Mouse (Mus musculus) myocyte (in vitro differentiated cells): ENCODE data around the gene Rgs13. TPM values are rescaled to one million over a fixed set of nuclear protein-coding genes. Genes with fewer than 3 reads are reported as not detected.

Experiments
- H3K27me3 ChIP-seq: one replicate; pipeline ENCODE4 v1.6.1; 2011; ENCODE audit not compliant: control insufficient read depth, insufficient read depth, insufficient read length
- H3K36me3 ChIP-seq: one replicate; pipeline ENCODE4 v1.6.1; 2011; ENCODE audit not compliant: control insufficient read depth, insufficient read depth
- H3K4me2 ChIP-seq: one replicate; pipeline ENCODE4 v1.6.1; 2011; ENCODE audit warnings: low read depth, control low read depth
- H3K4me3 ChIP-seq: one replicate; pipeline ENCODE4 v1.5.1; 2011; ENCODE audit warnings: mild to moderate bottlenecking, control low read depth, moderate library complexity
- H3K79me2 ChIP-seq: one replicate; pipeline ENCODE4 v1.6.1; 2011; ENCODE audit not compliant: control insufficient read depth, insufficient read depth
- H3ac ChIP-seq: one replicate; pipeline ENCODE4 v1.6.1; 2011; ENCODE audit not compliant: control insufficient read depth, insufficient read length
- CEBPB ChIP-seq: IDR thresholded peaks from 2 replicates; pipeline ENCODE4 v1.6.1; 2011; ENCODE audit warnings: mild to moderate bottlenecking, moderate library complexity; ENCODE audit not compliant: poor library complexity, insufficient read depth, severe bottlenecking
- E2F4 ChIP-seq: IDR thresholded peaks from one replicate; pipeline ENCODE4 v1.6.1; 2011; ENCODE audit warnings: mild to moderate bottlenecking, control low read depth, moderate library complexity; ENCODE audit not compliant: insufficient read depth
- MAX ChIP-seq: IDR thresholded peaks from one replicate; pipeline ENCODE4 v1.6.1; 2011; ENCODE audit warnings: low read depth, mild to moderate bottlenecking, control low read depth
- MYOD1 ChIP-seq, 3 experiments: IDR thresholded peaks; one replicate each; pipeline ENCODE4 v1.6.1; 2011; ENCODE audit warnings: control low read depth in 2 of 3, low read depth in 2 of 3, mild to moderate bottlenecking in 2 of 3, moderate library complexity in 1 of 3; ENCODE audit not compliant: insufficient read length in 2 of 3, control insufficient read depth in 1 of 3
- MYOG ChIP-seq, 3 experiments: IDR thresholded peaks; one replicate each; pipeline ENCODE4 v1.6.1; 2011; ENCODE audit warnings: control low read depth in 2 of 3, low read depth in 2 of 3, mild to moderate bottlenecking in 2 of 3; ENCODE audit not compliant: insufficient read length in 2 of 3, control insufficient read depth in 1 of 3, insufficient read depth in 1 of 3
- POLR2A ChIP-seq: IDR thresholded peaks from one replicate; pipeline ENCODE4 v1.6.1; 2011; ENCODE audit warnings: low read depth, mild to moderate bottlenecking, control low read depth, moderate library complexity; ENCODE audit not compliant: insufficient read length
- POLR2AphosphoS2 ChIP-seq: IDR thresholded peaks from one replicate; pipeline ENCODE4 v1.6.1; 2011; ENCODE audit warnings: low read depth, control low read depth; ENCODE audit not compliant: insufficient read length
- REST ChIP-seq: IDR thresholded peaks from one replicate; pipeline ENCODE4 v1.6.1; 2011; ENCODE audit warnings: mild to moderate bottlenecking, control low read depth, moderate library complexity; ENCODE audit not compliant: insufficient read depth, insufficient read length
- SRF ChIP-seq: IDR thresholded peaks from one replicate; pipeline ENCODE4 v1.6.1; 2011; ENCODE audit warnings: low read depth; ENCODE audit not compliant: control insufficient read depth, insufficient read length
- TCF12 ChIP-seq: IDR thresholded peaks from one replicate; pipeline ENCODE4 v1.6.1; 2011; ENCODE audit warnings: mild to moderate bottlenecking, control low read depth; ENCODE audit not compliant: poor library complexity, insufficient read depth, severe bottlenecking
- TCF3 ChIP-seq: IDR thresholded peaks from one replicate; pipeline ENCODE4 v1.6.1; 2011; ENCODE audit warnings: low read depth, control low read depth; ENCODE audit not compliant: insufficient read length
- USF1 ChIP-seq: IDR thresholded peaks from one replicate; pipeline ENCODE4 v1.6.1; 2011; ENCODE audit warnings: low read depth, mild to moderate bottlenecking, control low read depth, moderate library complexity
- polyA plus RNA-seq: library from polyadenylated mRNA; unstranded; fragments of >200 nt; fragmentation: generic; extraction: Trizol; gene quantifications from one replicate; pipeline ENCODE4 v1.2.1, GENCODE M21; 2012; ENCODE audit warnings: missing spikeins

The Rgs13 gene
- polyA plus RNA-seq, 1 experiment = not detected

DNA sequence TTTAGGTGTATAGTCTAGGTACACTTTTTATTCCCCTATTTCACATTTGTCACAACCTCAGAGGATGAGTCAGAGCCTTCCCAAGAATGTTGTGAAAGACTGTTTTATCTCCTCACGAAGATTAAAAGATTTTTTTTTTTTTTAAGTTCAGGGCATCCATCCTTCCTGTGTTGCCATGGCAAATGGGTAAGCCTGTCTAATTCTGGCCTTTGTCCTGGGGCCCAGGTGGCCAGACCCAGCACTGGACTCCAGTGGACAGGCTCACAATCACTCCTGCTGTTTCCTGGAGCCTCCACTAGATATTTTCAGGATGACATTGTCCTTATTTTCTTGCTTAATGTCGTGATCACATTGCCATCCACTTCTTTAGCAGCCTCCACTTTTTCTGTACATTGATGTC lies 57.7 kb downstream of the Rgs13 start:
- no peaks in the 10 kb centered on the region for H3K79me2 ChIP-seq
- no peak overlapping the region for H3K4me2 ChIP-seq
- no peaks in the 10 kb centered on the region for H3K27me3 ChIP-seq
- H3K36me3 ChIP-seq = no peaks in the 10 kb centered on the region
- H3K4me3 ChIP-seq = no peak overlapping the region
- TF ChIP-seq CEBPB (no peak), MYOG (IDR thresholded peaks at IDR 0.05; ENCODE audit: control insufficient read depth in 1 of 3, insufficient read depth in 1 of 3, insufficient read length in 2 of 3, low read depth in 2 of 3) (no peak), SRF (no peak)
- H3ac ChIP-seq = no peak overlapping the region

DNA sequence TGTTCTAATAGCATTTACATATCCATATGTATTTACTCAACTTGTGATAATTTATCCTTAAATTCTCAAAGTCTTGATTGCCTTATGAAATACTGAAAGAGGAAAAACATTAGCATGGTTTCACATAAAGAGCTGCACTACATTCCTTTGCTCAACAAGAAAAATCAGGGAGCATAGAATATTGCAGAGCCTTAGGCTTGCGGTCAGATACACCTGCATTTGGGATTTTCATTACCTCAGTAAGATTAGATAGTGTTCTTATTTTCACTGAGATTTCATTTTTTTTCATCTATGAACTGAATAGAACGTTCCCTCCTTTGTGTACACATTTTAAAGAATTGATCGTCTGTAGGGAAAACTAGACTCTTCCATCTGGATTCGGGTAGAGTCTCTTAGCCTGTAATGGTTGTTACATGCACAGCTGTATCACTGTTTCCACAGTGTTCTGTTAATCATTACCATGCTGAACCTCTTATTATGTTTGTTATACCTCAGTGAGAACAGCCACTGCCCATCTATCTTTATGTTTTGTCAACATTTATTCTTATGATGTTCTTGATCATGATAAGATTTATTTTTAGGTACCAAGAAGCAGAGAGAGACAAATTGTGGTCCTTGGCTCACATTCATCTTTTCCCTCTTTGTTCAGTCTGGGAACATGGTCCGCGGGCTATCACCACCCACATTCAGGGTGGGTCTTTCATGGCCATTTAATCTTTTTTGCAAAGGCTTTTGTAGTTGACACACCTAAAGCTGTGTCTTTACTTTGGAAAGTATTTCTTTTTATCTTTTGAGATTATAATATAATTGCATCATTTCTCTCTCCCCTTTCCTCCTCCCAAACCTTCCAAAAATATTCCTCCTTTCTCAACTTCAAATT lies 61.1 kb downstream of the Rgs13 start:
- TF ChIP-seq SRF = no peak
- TF ChIP-seq TCF12 = no peak
- TF ChIP-seq POLR2A = no peak
- no peak for TF ChIP-seq CEBPB
- TF ChIP-seq MYOG (IDR thresholded peaks at IDR 0.05; ENCODE audit: control insufficient read depth in 1 of 3, insufficient read depth in 1 of 3, insufficient read length in 2 of 3, low read depth in 2 of 3) = no peak
- no peak for TF ChIP-seq TCF3
- no peak for TF ChIP-seq MYOD1 (IDR thresholded peaks at IDR 0.05; ENCODE audit: control insufficient read depth in 1 of 3, insufficient read length in 2 of 3, low read depth in 2 of 3)
- TF ChIP-seq E2F4 = no peak
- no peak for TF ChIP-seq REST
- TF ChIP-seq USF1 = no peak
- TF ChIP-seq MAX = no peak
- TF ChIP-seq POLR2AphosphoS2 = no peak
- Histone ChIP-seq H3K4me2 (no peak overlapping the region), H3K27me3 (no peaks in the 10 kb centered on the region), H3K36me3 (no peaks in the 10 kb centered on the region), H3K4me3 (no peak overlapping the region), H3K79me2 (no peaks in the 10 kb centered on the region), H3ac (no peak overlapping the region)

DNA sequence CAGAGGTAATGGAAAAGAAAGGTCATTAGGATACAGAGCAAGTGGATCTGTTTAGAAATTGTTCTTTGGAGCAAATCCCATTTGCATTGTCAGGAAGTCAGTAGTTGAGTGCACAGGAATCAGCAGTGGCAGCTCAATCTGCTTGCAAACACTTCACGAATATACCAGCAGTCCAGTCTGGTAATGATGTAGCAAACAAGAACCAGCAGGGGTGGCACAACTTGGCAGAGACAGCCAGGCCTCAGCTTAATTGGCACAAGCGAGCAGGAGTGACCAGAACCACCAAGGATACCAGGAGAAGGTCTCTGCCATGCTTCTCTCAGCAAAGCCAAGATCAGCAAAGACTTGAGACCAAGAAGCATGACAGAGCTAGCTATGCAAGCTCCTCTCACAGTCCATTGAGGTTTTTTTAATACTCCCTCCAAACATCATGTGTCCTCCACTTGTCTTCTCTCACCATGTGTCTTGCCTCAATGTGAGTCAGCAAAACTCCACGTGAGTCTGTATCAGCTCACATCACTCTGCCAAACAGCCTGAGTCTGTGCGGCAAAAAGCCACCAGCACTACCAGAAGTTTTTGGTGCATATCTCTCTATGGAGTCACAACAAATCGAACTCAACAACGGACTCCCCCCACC lies 63.6 kb downstream of the Rgs13 start:
- TF ChIP-seq MYOG (IDR thresholded peaks at IDR 0.05; ENCODE audit: control insufficient read depth in 1 of 3, insufficient read depth in 1 of 3, insufficient read length in 2 of 3, low read depth in 2 of 3) (no peak), TCF12 (no peak), TCF3 (no peak), CEBPB (no peak), REST (no peak), SRF (no peak), POLR2A (no peak), MAX (no peak)
- H3K4me2 ChIP-seq = no peak overlapping the region
- H3K36me3 ChIP-seq = no peaks in the 10 kb centered on the region
- H3K4me3 ChIP-seq = no peak overlapping the region
- H3ac ChIP-seq = no peak overlapping the region
- H3K79me2 ChIP-seq = no peaks in the 10 kb centered on the region
- H3K27me3 ChIP-seq = no peaks in the 10 kb centered on the region

DNA sequence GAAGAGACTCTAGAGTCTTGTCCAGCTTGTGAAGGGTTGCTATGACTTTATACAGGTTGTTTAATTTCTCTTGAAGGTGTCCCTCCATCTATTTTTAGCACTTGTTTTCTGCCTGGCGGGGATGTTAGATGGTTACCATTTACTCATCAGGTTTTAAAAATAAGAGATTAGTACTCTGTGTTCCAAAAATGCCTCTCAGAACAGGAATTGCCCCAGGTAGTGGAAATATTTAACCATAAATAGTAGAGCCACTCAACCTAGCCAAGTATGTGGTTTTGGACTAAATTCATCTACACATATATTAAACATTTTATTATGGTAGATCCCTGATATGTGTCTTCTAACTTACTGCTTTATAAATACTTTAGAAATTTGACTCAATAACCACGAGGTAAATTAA lies 64.2 kb downstream of the Rgs13 start:
- Histone ChIP-seq H3K27me3 (no peaks in the 10 kb centered on the region), H3K4me2 (no peak overlapping the region), H3ac (no peak overlapping the region), H3K79me2 (no peaks in the 10 kb centered on the region), H3K36me3 (no peaks in the 10 kb centered on the region), H3K4me3 (no peak overlapping the region)
- TF ChIP-seq MYOG (IDR thresholded peaks at IDR 0.05; ENCODE audit: control insufficient read depth in 1 of 3, insufficient read depth in 1 of 3, insufficient read length in 2 of 3, low read depth in 2 of 3) = no peak
- no peak for TF ChIP-seq USF1
- TF ChIP-seq MAX = no peak
- TF ChIP-seq MYOD1 (IDR thresholded peaks at IDR 0.05; ENCODE audit: control insufficient read depth in 1 of 3, insufficient read length in 2 of 3, low read depth in 2 of 3) = no peak
- no peak for TF ChIP-seq TCF3
- TF ChIP-seq POLR2A = no peak
- no peak for TF ChIP-seq E2F4
- no peak for TF ChIP-seq TCF12
- no peak for TF ChIP-seq POLR2AphosphoS2
- no peak for TF ChIP-seq SRF
- TF ChIP-seq REST = no peak
